Mouse (Mus musculus) central nervous system, embryonic 18 days (tissue): ENCODE measurements around the gene Rhox4b. TPM values are rescaled to one million over a fixed set of nuclear protein-coding genes. Genes with fewer than 3 reads are reported as not detected.

Source experiments
- polyA plus RNA-seq: library from polyadenylated mRNA; depleted of rRNA; stranded (reverse); fragments of >200 nt; gene quantifications from 2 replicates; pipeline ENCODE4 v1.2.3, GENCODE M21; 2012; rRNA removed

Rhox4b gene
- polyA plus RNA-seq, result not detected in 2 replicates

GRCm38 (mm10) chrX:37432194-37432593, at the start of gene Rhox4b:
Rhox4b (plus strand) TSS chrX:37432494.

GRCm38 (mm10) chrX:37390548-37390947, 41.7 kb upstream of the Rhox4b start, which contains the start of gene Rhox4a2:
Rhox4a2 (plus strand) TSS chrX:37390848.

GRCm38 (mm10) chrX:37411767-37412166, 20.5 kb upstream of the Rhox4b start, which contains the start of gene Rhox2b:
Rhox2b (plus strand) TSS chrX:37412067.

DNA sequence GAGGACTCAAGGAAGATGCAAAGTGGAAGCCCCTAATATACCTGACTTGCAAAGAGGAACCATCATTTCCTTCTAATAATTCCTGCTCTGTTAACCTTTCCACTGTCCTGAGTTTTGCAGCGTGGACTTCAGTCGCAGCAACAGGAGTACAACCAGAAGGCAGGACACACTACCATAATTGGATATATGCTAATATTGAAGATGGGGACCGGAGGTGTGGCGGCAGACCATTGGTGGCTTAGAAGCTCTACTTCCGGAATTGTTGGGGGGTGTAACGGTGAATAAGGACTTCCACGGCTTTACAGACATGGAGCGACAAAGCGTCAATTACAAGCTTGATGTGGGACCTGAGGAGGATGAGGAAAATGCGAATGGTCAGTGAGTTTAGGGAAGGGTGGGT, 21.1 kb downstream of the Rhox4b start, which contains the start of gene Rhox2c:
Gene Rhox2c (plus strand): TSS at position 301 of the 400 bp plus-strand sequence.

GRCm38 (mm10) chrX:37458285-37458684, 26.0 kb downstream of the Rhox4b start, which contains the start of gene Rhox3c:
Rhox3c (plus strand) TSS chrX:37458585.

DNA sequence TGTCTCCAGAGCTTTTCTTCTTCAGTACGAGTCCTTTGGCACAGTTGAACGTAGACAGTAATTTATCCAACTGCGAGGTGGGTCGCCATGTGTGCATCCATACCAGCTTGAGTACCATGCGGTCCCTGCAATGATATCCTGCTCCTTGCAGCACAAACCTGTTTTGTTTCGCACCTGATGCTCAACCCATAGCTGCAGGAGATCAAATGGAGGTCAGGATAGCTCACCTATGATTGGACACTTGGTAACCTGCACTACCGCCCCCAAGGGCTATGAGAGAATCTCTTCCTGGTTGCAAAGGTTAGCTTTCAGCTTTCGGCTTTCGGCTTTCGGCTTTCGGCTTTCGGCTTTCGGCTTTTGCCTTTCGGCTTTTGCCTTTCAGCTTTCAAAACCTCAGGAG, 47.7 kb downstream of the Rhox4b start, which contains the start of gene Rhox4c:
Gene Rhox4c (plus strand): TSS at position 301 of the 400 bp plus-strand sequence.

Other genes with a start within 250 kb of the Rhox4b start
- 460 and 484 TPM in 2 replicates for gene Ndufa1, start 241.3 kb upstream of the Rhox4b start, polyA plus RNA-seq
- 10.3 and 10.7 TPM in 2 replicates for gene Rnf113a1, start 241.2 kb upstream of the Rhox4b start, polyA plus RNA-seq
- gene Gm9, start 221.5 kb upstream of the Rhox4b start, polyA plus RNA-seq, result not detected in 2 replicates
- not detected in 2 replicates for gene Rhox1, start 210.2 kb upstream of the Rhox4b start, polyA plus RNA-seq
- not detected in 2 replicates for gene Rhox2a, start 187.5 kb upstream of the Rhox4b start, polyA plus RNA-seq
- gene Rhox3a, start 182.6 kb upstream of the Rhox4b start, polyA plus RNA-seq, result not detected in 2 replicates
- not detected in 2 replicates for gene Rhox4a, start 167.2 kb upstream of the Rhox4b start, polyA plus RNA-seq
- gene Rhox3a2, start 52.5 kb upstream of the Rhox4b start, polyA plus RNA-seq, result not detected in 2 replicates
- not detected in 2 replicates for gene Rhox4a2, start 41.6 kb upstream of the Rhox4b start, polyA plus RNA-seq
- gene Rhox2b, start 20.4 kb upstream of the Rhox4b start, polyA plus RNA-seq, result not detected in 2 replicates
- not detected in 2 replicates for gene Rhox2c, start 21.2 kb downstream of the Rhox4b start, polyA plus RNA-seq
- not detected in 2 replicates for gene Rhox3c, start 26.1 kb downstream of the Rhox4b start, polyA plus RNA-seq
- gene Rhox4c, start 47.8 kb downstream of the Rhox4b start, polyA plus RNA-seq, result not detected in 2 replicates
- gene Rhox2d, start 60.9 kb downstream of the Rhox4b start, polyA plus RNA-seq, result not detected in 2 replicates
- not detected in 2 replicates for gene Rhox4d, start 81.9 kb downstream of the Rhox4b start, polyA plus RNA-seq
- gene Rhox2e, start 98.0 kb downstream of the Rhox4b start, polyA plus RNA-seq, result 0.12 TPM in 1 of 2 replicates, not detected in the other
- not detected in 2 replicates for gene Rhox3e, start 109.5 kb downstream of the Rhox4b start, polyA plus RNA-seq
- not detected in 2 replicates for gene Rhox4e, start 124.9 kb downstream of the Rhox4b start, polyA plus RNA-seq
- gene Rhox2f, start 138.9 kb downstream of the Rhox4b start, polyA plus RNA-seq, result not detected in 2 replicates
- not detected in 2 replicates for gene Rhox3f, start 148.5 kb downstream of the Rhox4b start, polyA plus RNA-seq
- not detected in 2 replicates for gene Rhox4f, start 175.2 kb downstream of the Rhox4b start, polyA plus RNA-seq
- not detected in 2 replicates for gene Rhox3g, start 196.1 kb downstream of the Rhox4b start, polyA plus RNA-seq
- gene Rhox2g, start 211.0 kb downstream of the Rhox4b start, polyA plus RNA-seq, result not detected in 2 replicates
- gene Rhox4g, start 218.8 kb downstream of the Rhox4b start, polyA plus RNA-seq, result not detected in 2 replicates
- gene Rhox3h, start 236.3 kb downstream of the Rhox4b start, polyA plus RNA-seq, result not detected in 2 replicates
- not detected in 2 replicates for gene Rhox2h, start 240.8 kb downstream of the Rhox4b start, polyA plus RNA-seq